Mouse (Mus musculus): ENCODE measurements around the gene Chrnd.

DNA sequence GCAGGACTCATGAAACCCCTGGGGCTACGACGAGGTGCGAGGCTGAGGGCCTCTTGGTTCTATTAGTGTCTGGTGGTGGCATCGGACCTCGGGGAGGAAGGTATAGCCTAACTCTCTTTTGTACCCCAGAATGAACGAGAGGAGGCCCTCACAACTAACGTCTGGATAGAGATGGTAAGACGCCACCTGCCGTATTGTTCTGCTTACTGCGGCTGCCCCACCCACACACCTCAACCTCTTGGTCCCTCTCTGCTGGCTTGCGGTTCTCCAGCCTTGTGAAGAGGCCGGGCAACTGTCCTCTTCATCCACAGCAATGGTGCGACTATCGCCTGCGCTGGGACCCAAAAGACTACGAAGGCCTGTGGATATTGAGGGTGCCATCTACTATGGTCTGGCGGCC is 15.9 kb downstream of the Chrnd start:
- TF ChIP-seq CTCF (IDR thresholded peaks at IDR 0.05; ENCODE audit: extremely low read depth, insufficient read depth, insufficient read length, insufficient replicate concordance): peak; percentile 7; the same call in 1 of the 2 replicates
- TF ChIP-seq POLR2A (IDR thresholded peaks at IDR 0.05; ENCODE audit: low read depth, low read length): no peak

Measured in spleen, adult 2 months (tissue).